Mouse (Mus musculus) ES-Bruce4 (cell line): ENCODE measurements around the gene Bcl10. TPM values are rescaled to one million over a fixed set of nuclear protein-coding genes. Genes with fewer than 3 reads are reported as not detected.

Experiments used
- H3K27ac ChIP-seq: 2 replicates; pipeline ENCODE4 v1.5.1; 2012; ENCODE audit warnings: low read length, inconsistent platforms; ENCODE audit not compliant: insufficient read depth
- H3K27me3 ChIP-seq: 2 replicates; pipeline ENCODE4 v1.6.1; 2012; ENCODE audit warnings: mild to moderate bottlenecking, low read length, inconsistent platforms; ENCODE audit not compliant: control insufficient read depth, poor library complexity, insufficient read depth, severe bottlenecking
- H3K36me3 ChIP-seq: 2 replicates; pipeline ENCODE4 v1.6.1; 2012; ENCODE audit warnings: inconsistent platforms, mild to moderate bottlenecking, low read length, moderate library complexity; ENCODE audit not compliant: control insufficient read depth, poor library complexity, insufficient read depth, severe bottlenecking
- H3K4me1 ChIP-seq: one replicate; pipeline ENCODE4 v1.8.1; 2011; ENCODE audit warnings: low read length; ENCODE audit not compliant: control insufficient read depth, insufficient read depth
- H3K4me3 ChIP-seq: 2 replicates; pipeline ENCODE4 v1.5.1; 2011; ENCODE audit warnings: low read depth, mild to moderate bottlenecking, low read length
- H3K9ac ChIP-seq: 2 replicates; pipeline ENCODE4 v1.6.1; 2012; ENCODE audit warnings: low read depth, mild to moderate bottlenecking, inconsistent platforms; ENCODE audit not compliant: poor library complexity, severe bottlenecking
- H3K9me3 ChIP-seq: replicated peaks from 2 replicates; pipeline ENCODE4 v1.6.1; 2012; ENCODE audit warnings: mild to moderate bottlenecking, low read length, inconsistent platforms; ENCODE audit not compliant: control insufficient read depth, poor library complexity, insufficient read depth, severe bottlenecking
- CTCF ChIP-seq: IDR thresholded peaks from one replicate; pipeline ENCODE4 v1.8.1; 2011; ENCODE audit warnings: low read depth, low read length
- EP300 ChIP-seq: IDR thresholded peaks from 2 replicates; pipeline ENCODE4 v1.6.1; 2011; ENCODE audit warnings: low read depth, low read length; ENCODE audit not compliant: insufficient read depth
- POLR2A ChIP-seq: IDR thresholded peaks from one replicate; pipeline ENCODE4 v1.8.1; 2011; ENCODE audit warnings: low read length; ENCODE audit not compliant: insufficient read depth
- polyA plus RNA-seq: library from polyadenylated mRNA; stranded (reverse); fragments of >200 nt; gene quantifications from 2 replicates; pipeline ENCODE4 v1.2.4, GENCODE M21; 2011; ENCODE audit warnings: low read depth; ENCODE audit not compliant: missing spikeins, insufficient read depth, insufficient read length

Gene Bcl10
- polyA plus RNA-seq, 1 experiment, result 43.2 TPM

GRCm38 (mm10) chr3:145890346-145891132, 32.1 kb upstream of the Bcl10 start:
- H3K4me1 ChIP-seq, result no peaks in the 10 kb centered on the region
- no peaks in the 10 kb centered on the region for H3K27me3 ChIP-seq

DNA sequence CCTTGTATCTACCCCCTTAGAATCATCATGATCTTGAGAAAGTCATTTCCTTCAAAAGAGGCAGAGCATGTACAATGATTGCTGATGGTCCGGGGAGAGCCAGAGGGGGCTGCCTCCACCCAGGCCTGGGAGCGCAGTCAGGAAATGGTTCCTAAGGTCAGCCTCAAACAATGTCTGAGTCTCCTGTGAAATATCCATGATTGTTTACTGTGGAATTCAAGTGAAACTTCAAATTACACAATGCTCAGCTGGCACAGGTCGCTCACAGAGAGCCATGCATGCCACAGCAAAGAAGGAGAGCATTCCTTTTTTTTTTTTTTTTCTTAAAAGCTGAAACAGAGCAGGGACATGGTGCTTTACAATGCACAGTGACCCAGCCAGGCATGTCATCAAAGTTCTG, 30.2 kb upstream of the Bcl10 start:
- no peaks in the 10 kb centered on the region for H3K27me3 ChIP-seq
- H3K4me1 ChIP-seq, result no peaks in the 10 kb centered on the region
- H3K9me3 ChIP-seq, result no peaks in the 10 kb centered on the region
- H3K9ac ChIP-seq, result no peak overlapping the region
- H3K27ac ChIP-seq, result no peak overlapping the region
- TF ChIP-seq POLR2A, result no peak
- TF ChIP-seq CTCF, result no peak
- TF ChIP-seq EP300, result no peak
- H3K4me3 ChIP-seq, result no peak overlapping the region
- H3K36me3 ChIP-seq, result no peaks in the 10 kb centered on the region

More at GRCm38 (mm10) chr3:145890346-145891132, 32.1 kb upstream of the Bcl10 start:
- Histone ChIP-seq H3K9ac (no peak overlapping the region), H3K9me3 (no peaks in the 10 kb centered on the region), H3K4me3 (no peak overlapping the region), H3K27ac (no peak overlapping the region), H3K36me3 (no peaks in the 10 kb centered on the region)
- TF ChIP-seq CTCF (no peak), POLR2A (no peak), EP300 (no peak)

- H3K9me3 ChIP-seq, result no peaks in the 10 kb centered on the region
- no peak overlapping the region for H3K9ac ChIP-seq
- no peaks in the 10 kb centered on the region for H3K27me3 ChIP-seq
- no peak overlapping the region for H3K27ac ChIP-seq
- TF ChIP-seq POLR2A (no peak), CTCF (no peak), EP300 (no peak)
- H3K36me3 ChIP-seq, result no peaks in the 10 kb centered on the region
- H3K4me1 ChIP-seq, result no peaks in the 10 kb centered on the region
- no peak overlapping the region for H3K4me3 ChIP-seq
Observed at GRCm38 (mm10) chr3:145894131-145894530, 28.5 kb upstream of the Bcl10 start.

DNA sequence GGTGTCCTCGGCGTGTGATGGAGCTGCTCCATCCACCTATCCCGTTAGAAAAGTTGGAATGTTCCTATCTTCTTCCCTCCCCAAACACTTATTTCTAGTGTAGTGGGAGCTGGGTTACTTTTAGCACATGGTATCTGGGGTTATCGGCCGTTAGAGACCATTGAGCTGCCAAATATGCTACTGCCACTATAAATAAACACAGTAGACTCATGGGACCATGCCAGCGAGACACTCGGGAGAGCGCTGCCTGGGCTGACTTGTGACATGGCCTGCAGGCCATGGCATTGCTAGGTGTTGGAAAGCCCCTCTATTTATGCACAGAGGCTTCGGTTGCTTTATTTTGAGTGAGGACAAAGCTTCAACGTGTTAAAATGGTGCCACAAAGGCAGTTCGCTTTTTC, 24.9 kb upstream of the Bcl10 start:
- Histone ChIP-seq H3K36me3 (no peaks in the 10 kb centered on the region), H3K9me3 (no peaks in the 10 kb centered on the region), H3K9ac (no peak overlapping the region), H3K4me1 (no peaks in the 10 kb centered on the region), H3K27ac (no peak overlapping the region), H3K27me3 (no peaks in the 10 kb centered on the region), H3K4me3 (no peak overlapping the region)
- TF ChIP-seq POLR2A (no peak), CTCF (no peak), EP300 (no peak)

GRCm38 (mm10) chr3:145899832-145900231, 22.8 kb upstream of the Bcl10 start:
- Histone ChIP-seq H3K9ac (no peak overlapping the region), H3K27me3 (no peaks in the 10 kb centered on the region), H3K4me3 (no peak overlapping the region), H3K27ac (no peak overlapping the region), H3K4me1 (no peaks in the 10 kb centered on the region), H3K9me3 (no peaks in the 10 kb centered on the region), H3K36me3 (no peaks in the 10 kb centered on the region)
- TF ChIP-seq CTCF (no peak), POLR2A (no peak), EP300 (no peak)

DNA sequence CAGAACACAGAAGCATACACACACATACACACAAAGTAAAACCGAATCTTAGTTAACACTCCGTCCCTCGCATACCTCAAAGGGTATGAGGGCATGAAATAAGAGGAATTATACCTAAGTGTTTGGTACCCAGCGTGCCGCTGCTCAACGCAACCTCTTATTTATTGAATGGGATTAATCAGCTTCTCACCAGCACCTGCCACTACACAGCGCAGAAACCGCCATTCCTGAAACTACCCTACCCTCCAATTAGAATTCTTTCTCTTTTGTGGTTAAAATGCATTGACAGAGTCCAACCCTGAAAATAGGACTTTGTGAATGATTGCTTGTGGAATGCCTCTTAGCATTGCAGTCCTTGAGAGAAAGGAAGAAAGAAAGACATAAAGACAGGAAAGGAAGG, 19.1 kb upstream of the Bcl10 start:
- Histone ChIP-seq H3K4me1 (no peaks in the 10 kb centered on the region), H3K9me3 (no peaks in the 10 kb centered on the region), H3K36me3 (no peaks in the 10 kb centered on the region), H3K27ac (no peak overlapping the region), H3K27me3 (no peaks in the 10 kb centered on the region), H3K4me3 (no peak overlapping the region), H3K9ac (no peak overlapping the region)
- no peak for TF ChIP-seq CTCF
- TF ChIP-seq POLR2A, result no peak
- no peak for TF ChIP-seq EP300
